Mouse (Mus musculus): ENCODE results near the gene Def8.

Gene Def8

DNA sequence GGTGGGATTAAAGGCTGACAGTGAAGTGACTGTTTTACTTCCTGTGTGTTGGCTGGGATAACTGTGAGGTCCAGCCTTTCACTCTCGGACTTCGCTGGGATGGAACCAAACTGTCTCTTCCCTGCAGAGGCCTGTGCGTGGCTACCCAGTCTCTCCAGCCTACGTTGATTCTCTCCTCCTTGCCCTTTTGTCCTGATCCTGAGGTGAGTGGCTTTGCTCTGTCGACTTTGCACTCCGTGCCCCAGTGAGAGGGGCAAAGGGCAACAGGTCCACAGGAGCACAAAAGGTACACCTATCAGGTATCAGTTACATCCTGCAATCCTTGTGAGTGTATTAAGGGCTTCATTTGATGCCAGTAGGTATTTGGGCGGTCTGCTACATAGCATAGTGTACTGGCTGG lies at the start of gene Def8:
Gene Def8 (plus strand): TSS at position 87 of the 400 bp plus-strand sequence.
- no peak for DNase-seq

DNA sequence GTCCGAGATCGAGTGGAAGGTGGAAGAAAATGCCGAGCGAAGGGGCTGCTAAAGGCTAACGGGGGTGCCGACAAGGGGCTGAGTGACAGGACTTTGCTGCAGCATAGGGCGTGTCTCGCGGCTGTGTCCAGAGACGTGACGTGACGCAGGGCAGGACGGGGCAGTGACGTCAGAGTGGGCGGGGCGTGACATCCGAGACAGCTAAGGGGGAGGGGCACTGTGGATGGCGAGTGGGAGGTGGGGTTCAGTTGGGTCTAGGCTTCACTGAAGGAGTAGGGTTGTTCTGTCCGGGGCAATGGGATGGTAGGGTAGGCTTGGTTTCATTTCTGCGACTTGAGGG lies 49.1 kb upstream of the Def8 start:
- DNase-seq, result peak; percentile 96

DNA sequence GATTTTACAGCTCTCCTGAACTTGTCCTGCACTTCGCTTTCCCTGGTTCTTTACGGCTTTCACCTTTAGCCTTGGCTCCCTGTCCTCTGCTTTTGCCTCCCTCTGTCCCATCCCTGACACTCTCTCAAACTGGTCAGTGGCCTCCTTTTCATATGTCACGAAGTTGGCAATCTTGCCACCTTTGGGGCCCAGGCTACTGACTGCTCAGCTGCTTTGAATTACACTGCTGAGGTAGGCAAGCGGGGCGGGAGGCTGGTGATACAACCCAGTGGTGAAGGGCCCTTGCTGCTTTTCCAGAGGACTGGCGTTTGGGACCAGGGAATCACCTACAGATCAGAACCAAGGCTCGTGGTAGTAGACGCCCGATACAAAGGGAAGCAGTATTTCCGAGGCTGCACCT lies 47.6 kb upstream of the Def8 start:
- no peak for DNase-seq

DNA sequence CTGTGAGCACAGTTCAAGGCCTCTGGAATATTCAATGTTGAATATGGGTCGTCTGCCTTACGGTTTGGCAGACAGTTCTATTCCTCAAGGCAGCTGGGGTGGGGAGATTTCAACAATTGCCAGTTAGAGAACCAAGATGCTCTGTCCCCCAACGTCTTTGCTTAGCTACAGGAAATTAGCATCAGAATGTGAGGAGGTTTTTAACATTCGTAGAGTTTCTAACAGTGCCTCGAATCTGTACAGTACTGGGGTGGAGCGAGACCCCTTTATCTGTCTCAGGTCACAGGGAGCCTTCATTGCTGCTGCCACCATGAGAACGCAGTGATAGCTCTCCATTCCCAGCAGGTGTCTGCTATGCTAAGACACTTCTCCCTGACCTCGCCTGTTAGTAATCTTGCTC lies 47.2 kb upstream of the Def8 start:
- no peak for DNase-seq

DNA sequence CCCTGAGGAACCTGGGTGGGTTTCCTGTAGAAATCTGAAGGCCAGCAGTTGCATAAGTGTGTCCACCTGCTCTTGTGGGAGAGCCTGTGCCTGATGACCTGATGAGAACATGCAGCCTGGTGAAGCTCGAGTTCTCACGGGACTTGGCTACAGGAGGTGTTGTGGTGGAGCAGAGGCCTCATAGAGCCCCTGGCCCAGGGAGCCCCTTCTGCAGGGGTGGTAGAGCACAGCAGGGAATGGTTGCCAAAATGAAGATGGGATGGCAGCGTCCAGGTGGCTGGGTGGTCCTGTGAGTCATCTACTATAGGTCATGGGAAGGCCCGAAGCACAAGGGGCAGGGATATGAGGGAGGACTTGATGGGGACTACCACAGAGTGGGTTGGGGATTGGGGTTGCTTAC lies 41.6 kb upstream of the Def8 start:
- DNase-seq, result no peak

DNA sequence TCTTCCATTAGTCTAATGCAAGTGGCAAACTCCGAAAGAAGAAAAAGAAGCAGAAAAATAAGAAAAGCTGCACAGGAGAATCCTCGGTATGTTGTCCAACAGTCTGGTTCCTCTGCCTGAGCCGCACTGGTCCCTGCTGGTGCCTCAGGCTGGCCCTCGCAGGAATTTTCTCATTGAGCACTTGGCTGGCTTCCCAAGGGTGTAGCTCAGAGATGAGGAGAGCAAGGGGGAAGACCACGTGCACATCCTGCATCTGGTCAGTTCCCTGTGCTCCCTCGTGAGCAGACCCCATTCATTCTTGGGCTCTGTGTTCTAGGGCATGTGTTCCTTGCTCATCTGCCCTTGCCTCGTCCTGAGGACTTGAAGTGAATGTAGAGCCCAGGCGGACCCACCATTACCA lies 40.8 kb upstream of the Def8 start:
- peak; percentile 28 for DNase-seq

DNA sequence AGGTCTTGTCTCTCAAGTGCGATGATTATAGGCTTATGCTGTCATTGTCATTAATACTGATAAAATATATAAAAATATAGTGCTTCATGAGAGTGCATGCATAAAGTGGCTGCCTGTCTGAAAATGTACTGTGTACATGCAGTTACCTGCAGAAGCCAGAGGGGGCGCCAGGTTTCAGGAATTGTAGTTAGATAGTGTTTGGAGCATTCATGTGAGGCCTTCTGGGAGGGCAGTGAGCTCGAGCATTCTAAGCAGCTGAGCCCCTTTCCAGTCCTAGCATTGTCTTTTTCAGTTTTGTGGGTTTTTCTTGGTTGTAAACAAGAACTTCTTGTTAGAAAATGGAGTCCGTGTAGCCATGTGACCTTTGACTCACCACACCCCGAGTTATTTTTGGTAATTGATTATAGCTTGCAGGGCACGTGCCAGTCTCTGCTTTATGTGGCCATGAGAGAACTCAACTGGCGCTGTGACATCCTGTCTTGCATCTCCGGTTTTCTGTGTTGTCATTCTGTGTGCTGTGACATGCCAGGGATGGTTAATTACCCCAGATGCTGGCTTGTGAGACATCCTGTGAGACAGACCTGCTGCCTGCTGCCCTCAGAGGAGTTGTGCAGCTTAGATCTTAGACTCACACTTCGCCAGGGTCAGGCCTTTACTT lies 38.3 kb upstream of the Def8 start:
- peak; percentile 22 for DNase-seq

DNA sequence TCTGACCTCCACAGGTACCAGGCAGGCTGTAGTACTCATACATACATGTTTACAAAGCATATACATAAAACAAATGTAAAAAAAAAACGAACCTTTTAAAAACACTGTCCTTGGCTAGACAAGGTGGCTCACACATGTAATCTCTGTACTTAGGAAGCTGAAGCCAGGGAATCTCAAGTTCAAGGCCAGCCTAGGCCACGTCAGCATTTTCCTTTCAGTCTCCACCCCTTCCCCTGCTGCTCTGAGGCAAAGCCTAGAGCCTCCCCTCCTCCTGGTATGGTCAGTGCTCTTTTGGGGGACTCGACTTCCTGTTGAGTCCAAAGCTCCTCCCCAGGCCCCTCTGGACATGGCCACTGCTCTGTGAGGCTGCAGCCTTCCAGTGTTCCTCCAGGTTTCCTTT lies 36.3 kb upstream of the Def8 start:
- DNase-seq, result no peak

DNA sequence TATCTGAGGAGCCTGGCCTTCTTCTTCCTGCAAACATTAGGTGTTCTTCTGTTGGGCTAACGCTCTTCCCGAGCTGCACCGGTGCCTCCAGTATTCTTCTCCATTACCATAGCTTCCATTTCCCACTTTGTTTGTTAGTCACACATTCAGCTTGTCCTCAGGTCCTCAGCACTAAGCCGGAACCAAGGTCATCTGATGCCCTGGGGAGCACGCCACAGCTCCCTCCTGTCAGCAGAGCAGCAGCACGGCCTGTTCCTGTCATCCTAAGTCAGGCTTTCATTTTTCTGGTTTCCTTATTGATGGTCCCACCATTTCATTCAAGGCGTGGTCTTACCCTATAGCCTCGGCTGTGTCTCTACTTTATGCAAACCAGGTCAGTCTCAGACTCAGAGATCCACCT lies 35.5 kb upstream of the Def8 start:
- DNase-seq, result no peak

DNA sequence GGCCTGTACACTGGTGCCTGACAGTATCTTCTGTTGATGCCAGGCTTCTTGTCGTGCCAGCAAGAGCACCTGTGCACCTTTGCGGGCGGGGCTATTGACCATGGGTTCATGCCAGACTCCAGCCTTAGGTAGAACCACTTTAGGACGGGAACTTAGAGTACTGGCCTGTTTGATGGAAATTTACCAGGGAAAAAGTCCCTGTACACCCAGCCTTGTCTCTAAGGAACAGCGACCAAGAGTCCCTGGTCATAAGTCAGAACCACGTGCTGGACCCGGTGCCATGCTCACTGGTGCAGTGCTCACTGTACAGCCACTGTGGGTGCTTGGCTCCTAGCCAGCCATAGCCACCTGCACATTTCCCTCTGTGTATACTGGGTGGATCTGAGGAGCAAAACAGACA lies 34.3 kb upstream of the Def8 start:
- peak; percentile 46 for DNase-seq

DNA sequence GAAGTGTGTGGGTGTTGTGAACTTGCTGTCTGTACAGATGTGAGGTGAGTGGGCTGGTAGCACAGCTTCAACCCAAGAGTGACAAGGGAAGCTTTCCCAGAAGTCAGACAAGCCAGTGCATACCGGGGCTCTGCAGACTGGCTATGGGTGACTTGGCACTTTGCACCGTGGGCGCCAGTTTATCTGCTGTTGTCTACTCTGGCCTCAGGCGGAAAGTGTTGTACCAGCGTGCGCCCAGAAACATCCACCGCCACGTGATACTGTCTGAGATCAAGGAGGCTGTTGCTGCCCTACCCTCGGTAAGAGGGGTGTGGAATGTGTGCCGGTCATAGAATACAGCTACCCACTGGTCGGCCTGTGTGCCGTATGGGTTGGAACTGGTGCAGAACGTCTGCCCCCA lies 25.0 kb upstream of the Def8 start:
- DNase-seq, result no peak

DNA sequence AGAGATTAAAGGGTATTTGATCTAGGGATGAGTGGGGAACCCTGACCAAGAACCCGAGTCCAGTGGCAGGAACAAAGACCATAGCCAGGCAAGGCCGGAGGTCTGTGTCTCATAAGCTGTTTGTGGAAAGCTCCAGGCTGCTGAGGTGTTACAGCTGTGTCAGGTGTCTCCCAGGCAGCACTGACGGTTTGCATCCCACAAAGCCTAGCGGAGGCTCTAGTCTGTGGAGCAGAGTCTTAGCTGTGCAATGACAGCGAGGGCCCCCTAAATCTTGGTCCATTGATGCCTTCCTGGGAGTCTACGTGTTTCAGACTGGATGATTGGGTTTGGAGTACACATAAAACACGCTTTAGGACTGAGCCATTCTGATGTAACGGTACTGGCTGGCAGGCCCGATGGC lies 21.4 kb upstream of the Def8 start:
- no peak for DNase-seq

DNA sequence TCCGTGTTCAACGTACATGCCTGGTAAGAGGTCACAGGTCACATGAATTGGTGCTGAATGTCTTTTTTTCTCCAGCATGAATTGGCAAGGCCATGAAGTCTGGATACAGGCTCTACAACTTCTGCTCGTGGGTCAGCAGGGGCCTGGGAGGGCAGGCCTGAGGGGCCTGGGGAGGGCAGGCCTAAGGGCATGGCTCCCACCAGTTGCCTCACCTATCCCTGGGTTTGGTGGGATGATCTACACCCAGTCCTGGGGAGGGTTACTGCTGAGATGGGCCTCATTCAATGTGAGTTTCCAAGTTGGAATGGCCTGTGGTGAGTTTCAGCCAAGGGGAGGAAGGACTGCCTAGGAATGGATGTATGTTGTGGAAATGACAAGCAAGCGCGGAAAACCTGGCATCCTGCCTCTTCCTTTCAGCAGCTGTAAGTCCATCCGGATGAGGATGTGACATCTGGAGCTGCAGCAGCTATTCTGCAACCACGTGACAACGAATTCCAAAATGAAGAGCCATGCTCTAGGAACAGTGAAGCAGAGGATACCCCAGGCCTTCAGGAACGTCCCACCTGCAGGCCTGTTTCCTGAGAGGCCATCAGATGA lies 20.5 kb upstream of the Def8 start:
- no peak for DNase-seq

DNA sequence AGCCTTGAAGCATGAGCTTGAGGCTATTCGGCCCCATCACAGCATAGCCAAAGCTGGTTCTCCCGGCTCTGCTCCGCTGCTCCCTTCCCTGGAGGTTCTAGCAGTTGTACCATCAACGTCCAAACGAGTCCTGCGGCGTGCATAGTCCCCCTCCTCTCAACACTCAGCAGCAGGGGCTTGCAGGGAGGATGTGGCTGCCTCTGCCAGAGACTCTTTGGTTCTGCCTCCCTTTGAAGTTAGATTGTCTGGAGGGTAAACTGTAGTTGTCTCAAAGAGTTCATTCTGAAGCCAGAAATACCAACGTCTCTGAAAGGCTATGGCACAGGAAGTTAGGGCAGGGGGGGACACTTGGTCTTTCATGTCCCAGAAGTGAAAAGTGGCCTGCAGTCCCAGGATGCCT lies 18.8 kb upstream of the Def8 start:
- DNase-seq, result no peak

DNA sequence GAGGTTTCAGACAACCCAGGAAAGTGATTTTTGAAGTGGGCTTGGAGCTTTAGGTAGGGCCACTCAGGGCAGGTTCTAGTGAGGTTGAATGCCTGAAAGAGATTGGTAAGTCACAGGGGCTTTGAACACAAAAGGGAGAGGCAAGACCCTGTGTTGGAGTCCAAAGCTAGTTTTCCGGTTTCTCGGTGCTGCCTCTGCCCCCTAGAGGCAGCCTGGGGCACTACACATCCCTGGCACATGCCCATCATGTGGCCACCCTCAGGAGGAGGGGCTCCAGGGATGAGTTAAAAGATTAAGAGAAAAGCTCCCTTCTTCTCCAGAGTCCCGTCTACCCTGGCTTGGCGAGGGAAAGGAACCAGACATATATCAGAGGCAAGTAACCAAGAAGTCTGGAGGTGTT lies 16.5 kb upstream of the Def8 start, which contains the start of gene Mc1r:
Gene Mc1r (plus strand): TSS at position 322 of the 400 bp plus-strand sequence.
- peak; percentile 62 for DNase-seq

DNA sequence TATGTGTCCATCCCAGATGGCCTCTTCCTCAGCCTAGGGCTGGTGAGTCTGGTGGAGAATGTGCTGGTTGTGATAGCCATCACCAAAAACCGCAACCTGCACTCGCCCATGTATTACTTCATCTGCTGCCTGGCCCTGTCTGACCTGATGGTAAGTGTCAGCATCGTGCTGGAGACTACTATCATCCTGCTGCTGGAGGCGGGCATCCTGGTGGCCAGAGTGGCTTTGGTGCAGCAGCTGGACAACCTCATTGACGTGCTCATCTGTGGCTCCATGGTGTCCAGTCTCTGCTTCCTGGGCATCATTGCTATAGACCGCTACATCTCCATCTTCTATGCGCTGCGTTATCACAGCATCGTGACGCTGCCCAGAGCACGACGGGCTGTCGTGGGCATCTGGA lies 15.7 kb upstream of the Def8 start:
- DNase-seq, result no peak

DNA sequence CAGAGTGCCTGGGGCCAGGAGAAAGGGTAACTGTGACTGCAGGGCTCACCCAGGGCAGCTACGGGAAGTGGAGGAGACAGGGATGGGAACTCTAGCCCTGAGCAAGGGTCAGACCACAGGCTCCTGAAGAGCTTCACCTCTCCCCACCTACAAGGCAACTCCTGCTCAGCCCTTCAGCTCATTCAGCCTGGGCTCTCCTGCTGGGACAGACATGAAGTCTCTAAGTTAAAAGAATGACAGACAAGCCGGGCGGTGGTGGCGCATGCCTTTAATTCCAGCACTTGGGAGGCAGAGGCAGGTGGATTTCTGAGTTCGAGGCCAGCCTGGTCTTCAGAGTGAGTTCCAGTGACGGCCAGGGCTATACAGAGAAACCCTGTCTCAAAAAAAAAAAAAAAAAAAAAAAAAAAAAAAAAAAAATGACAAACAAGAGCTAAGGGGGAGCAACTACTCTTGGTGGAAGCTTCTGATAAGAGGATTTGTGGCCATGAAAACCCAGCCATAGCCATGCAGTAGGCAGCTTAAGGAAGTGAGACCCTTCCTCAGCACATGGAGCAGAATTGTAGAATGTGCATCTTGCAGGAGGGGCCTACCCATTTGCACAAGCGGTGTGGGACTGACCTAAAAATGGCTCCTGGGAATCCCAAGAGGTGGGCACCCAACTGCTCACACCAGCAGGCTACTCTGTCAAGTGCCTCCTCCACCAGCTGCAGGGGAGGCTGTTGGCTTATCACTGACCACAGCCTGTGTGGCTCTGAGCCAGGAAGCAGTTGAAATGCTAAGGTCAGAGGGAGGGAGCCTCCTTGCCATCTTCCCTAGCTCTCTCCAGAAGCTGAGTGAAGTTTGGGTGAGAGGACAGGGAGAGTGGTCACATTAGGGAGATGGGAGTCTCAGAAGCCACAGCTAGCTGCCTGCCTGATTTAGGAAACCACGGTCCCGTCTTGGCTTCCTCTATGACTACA lies 14.5 kb upstream of the Def8 start:
- DNase-seq, result no peak

DNA sequence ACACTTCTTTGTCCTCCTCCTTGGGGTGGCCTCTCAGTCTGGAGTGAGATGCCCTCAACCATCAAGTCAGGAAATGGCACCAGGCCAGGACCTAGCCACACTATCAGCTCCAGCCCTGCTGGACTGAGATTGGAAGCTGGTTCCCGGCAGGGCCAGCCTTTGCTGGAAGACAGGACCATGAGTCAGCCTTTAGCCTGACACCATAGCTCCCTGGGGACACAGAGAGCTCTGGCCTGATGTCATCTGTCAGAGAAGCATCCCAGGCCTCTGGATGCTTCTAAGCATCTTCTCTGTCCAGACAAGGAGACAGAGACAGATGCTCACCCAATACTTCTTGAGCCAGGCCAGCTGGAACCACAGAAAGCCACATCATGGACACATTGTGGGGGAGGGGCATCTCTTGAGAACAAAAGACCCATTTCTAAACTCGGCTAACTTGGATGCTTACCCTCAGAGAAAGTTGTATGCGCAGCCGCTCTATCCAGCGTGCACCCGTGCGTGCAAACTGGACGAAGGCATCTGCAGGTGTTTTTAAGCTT lies 13.2 kb upstream of the Def8 start:
- peak; percentile 23 for DNase-seq

DNA sequence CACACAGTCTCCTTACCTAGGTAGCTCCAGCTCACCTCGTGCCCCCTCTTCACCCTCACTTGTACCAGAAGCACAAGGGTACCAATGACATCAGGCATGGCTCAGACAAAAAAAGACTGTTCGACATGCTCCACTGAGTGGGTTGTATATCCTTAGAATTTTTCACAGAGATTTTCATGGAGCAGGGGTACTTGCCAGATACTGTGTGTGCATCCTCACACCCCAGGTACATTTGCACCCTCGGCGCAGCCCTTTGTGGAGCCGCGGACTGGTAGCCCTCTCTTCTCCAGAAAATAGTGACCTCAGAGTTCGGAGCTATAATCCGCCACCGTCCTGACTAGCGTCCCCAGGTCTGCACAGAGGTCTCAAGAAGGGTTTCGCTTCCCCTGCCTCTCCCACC lies 12.5 kb upstream of the Def8 start:
- no peak for DNase-seq

DNA sequence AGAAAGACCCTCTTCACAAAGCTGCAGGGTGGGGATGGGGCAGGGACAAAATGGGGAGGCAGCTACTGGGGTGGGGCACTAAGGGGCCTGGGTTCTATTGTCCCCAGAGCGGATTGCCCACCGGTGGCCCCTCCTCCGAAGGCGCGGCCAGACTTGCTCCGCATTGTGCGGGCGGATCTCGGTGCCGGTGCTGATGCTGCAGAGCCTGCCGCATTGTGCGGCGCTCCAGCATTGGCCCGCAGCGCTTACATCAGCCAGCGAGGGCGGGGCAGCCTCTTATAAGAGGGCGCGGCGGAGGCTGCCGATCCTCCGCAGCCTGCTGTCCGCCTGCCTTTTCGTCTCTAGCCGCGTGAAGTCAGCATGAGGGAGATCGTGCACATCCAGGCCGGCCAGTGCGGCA lies 12.1 kb upstream of the Def8 start, which contains the start of gene Tubb3:
Gene Tubb3 (plus strand): TSS at position 179 of the 400 bp plus-strand sequence.
- DNase-seq, result peak; percentile 50

DNA sequence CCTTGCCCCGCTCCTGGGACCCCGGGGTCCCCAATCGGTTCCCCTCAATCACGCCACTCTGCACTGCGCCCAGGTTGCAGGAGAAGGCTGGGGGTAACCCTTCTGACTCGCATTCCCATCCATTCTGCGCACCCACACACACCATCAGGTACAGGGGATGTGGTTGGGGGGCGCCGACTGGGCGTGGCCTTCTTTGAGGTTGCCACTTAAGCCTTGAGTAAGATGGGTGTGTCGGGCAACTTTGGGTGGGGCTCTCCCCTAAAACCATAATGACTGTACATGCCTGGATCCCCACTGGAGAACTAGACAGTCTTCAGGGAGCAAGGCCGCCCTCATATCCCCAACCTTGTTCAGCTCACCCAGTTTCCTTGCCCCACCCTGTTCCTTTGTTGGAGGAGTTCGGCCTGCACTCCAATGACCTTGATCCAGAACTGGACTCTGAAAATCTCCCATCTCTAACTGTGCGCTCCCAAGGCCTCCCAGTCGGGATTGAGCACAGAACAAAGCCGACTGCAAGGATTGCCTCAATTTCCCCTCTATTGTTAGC lies 11.5 kb upstream of the Def8 start:
- no peak for DNase-seq

DNA sequence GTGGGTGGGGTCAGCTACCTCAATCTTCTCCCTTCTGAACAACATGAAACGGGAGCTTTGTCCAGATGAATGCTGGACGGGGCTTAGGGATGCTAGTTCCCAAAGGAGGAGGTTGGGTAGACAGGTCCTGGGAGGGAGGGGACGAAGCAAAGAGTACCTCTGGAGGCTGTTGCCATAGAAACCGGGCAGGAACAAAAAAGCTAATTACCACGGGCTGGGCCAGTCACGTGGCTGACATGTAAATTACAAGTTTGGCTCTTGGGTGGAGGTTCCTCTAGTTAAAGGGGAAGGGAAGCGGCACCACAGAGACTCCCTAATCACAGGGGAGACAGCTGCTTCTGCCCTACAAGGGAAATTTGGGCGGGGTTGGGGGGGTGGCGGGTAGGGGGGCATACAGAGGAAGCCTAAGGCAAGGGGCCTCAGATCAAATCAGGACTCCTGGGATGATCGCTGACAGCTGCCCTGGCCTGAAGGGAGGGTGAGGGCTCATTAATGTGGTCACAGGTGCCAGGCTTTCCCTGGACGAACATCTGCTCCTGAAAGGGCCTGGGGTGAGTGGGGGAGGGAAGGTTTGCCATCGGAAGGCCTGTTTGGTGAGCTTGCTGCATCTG lies 10.7 kb upstream of the Def8 start:
- DNase-seq, result no peak

DNA sequence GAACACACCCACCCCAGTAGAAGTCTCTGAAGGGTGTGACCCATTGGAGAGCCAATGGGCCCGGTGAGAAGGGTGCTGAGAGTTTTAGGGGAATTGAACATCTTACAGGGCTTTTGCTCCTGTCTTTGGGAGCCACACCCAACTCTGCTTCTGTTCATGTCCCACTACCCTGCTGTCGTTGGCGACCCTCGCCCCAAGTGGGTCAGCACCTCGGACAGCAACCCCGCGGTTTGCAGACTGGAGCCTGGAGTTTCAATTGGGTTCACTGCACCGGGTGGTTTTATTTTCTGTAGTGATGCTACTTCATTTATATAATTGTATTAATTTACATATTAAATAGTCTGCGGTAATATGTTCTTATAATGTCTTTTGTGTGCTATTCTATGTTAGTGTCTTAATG lies 9.1 kb upstream of the Def8 start:
- no peak for DNase-seq

Data from kidney, postnatal 14 days (tissue).